23 mouse cellular contexts compared by ENCODE assay signal in genomic region chr14:21729031-21729732, GRCm38 (mm10). TPM values are rescaled to one million over a fixed set of nuclear protein-coding genes. Genes with fewer than 3 reads are reported as not detected.
A peak's percentile ranks its signal among the peaks of the same experiment; 100 is the strongest.
DNase-seq lines count a peak whose midpoint lies in the region; TF ChIP-seq lines count a peak whose summit lies in the region.
"Had no signal": no experiment of that assay in that cellular context is flagged by ENCODE, and none has a peak within 500 bp of the region (broad histone marks: within the 10 kb centered on the region; RNA-seq: fewer than 3 reads in every experiment).

No protein-coding gene starts in this region.

- peak overlapping the region; percentile 74 for H3K27ac ChIP-seq in left cerebral cortex, adult 2 months
- H3K27ac ChIP-seq in cortical plate, adult 2 months (ENCODE audit: insufficient read depth, low read length), result peak overlapping the region; percentile 86
- H3K27ac ChIP-seq: embryonic facial prominence, embryonic 13.5 days had no signal

- TF ChIP-seq CTCF in left cerebral cortex, adult 2 months (IDR thresholded peaks at IDR 0.05), result no peak
- TF ChIP-seq CTCF in cortical plate, adult 2 months (IDR thresholded peaks at IDR 0.05; ENCODE audit: extremely low read depth, insufficient read depth, low read length), result no peak

- no peak for TF ChIP-seq POLR2A in cortical plate, adult 2 months (IDR thresholded peaks at IDR 0.05; ENCODE audit: extremely low read depth, insufficient read depth, low read length)

- DNase-seq in gastrocnemius, adult 8-10 months (ENCODE audit: low spot score in 2 of 2), result peak; percentile 63 to 71
- DNase-seq in gastrocnemius, postnatal 10 days, result no peak
- DNase-seq in left cerebral cortex, adult 2 months (ENCODE audit: extremely low spot score in 1 of 2, low spot score in 2 of 2), result no peak
- no peak for DNase-seq in left cerebral cortex, adult 11 months (ENCODE audit: low spot score)
- peak; percentile 72 for DNase-seq in skeletal muscle tissue, adult 2 months (ENCODE audit: low read depth, low spot score)
- DNase-seq in thymus, postnatal 0 days (ENCODE audit: low spot score), result no peak
- DNase-seq: adrenal gland, postnatal 25 days; cerebellum, adult 2 months; heart, postnatal 36 days; kidney, adult 18-20 months; kidney, postnatal 14 days; lung, adult 2 months; lung, postnatal 36 days; thymus, adult 18-20 months had no signal

- H3K4me3 ChIP-seq in left cerebral cortex, adult 2 months, result no peak overlapping the region
- no peak overlapping the region for H3K4me3 ChIP-seq in cortical plate, adult 2 months (ENCODE audit: insufficient read depth, low read length)
- H3K4me3 ChIP-seq: embryonic facial prominence, embryonic 13.5 days had no signal

- 0 out of 2 replicates have a peak, but pooled peaks cover 2% of the 10 kb centered on the region for H3K4me1 ChIP-seq in cortical plate, adult 2 months (ENCODE audit: control insufficient read depth, insufficient read depth, low read length)
- H3K4me1 ChIP-seq: embryonic facial prominence, embryonic 13.5 days had no signal

- intact Hi-C loops in left cerebral cortex, adult 2 months (cut with DNase I), result no loop called here

RNA-seq across cellular contexts. Expression of gene Dupd1, which starts 14.8 kb away (rescaled TPM):
- total RNA-seq in gastrocnemius, adult 8-10 months (2022), result 10 to 100 TPM; 23.7 to 47.1 (median 35.0) TPM
- total RNA-seq in gastrocnemius, postnatal 10 days (2021), result 10 to 100 TPM; 58.3 to 74.2 TPM
- total RNA-seq in left cerebral cortex, adult 2 months (2021), result not detected
- 0.08 and 0.17 TPM in 2 replicates for polyA plus RNA-seq in cortical plate, adult 2 months (2012; rRNA removed)
- 0.12 and 0.18 TPM in 2 replicates for polyA plus RNA-seq in thymus, postnatal 0 days (2015; fragmentation: Nextera tagmentation; extraction: Ambion mirVana)
- total RNA-seq: common myeloid progenitor, adult 5-6 weeks; ES-E14; heart, postnatal 36 days; liver, adult 2 months had no signal
- polyA plus RNA-seq: cerebellum, adult 2 months; hindbrain, embryonic 16.5 days; liver, adult 2 months; urinary bladder, adult 2 months had no signal

RNA-seq across cellular contexts. Expression of gene Samd8, which starts 21.1 kb away (rescaled TPM):
- total RNA-seq in gastrocnemius, adult 8-10 months (2022), result 10 to 100 TPM; 67.9 to 82.1 (median 78.9) TPM
- 10 to 100 TPM; 23.9 to 25.1 TPM for total RNA-seq in gastrocnemius, postnatal 10 days (2021)
- total RNA-seq in left cerebral cortex, adult 2 months (2021), result 10 to 100 TPM; 75.1 to 79.7 TPM
- 32.8 and 36.1 TPM in 2 replicates for polyA plus RNA-seq in cortical plate, adult 2 months (2012; rRNA removed)
- 6.6 and 7.2 TPM in 2 replicates for polyA plus RNA-seq in thymus, postnatal 0 days (2015; fragmentation: Nextera tagmentation; extraction: Ambion mirVana)

RNA-seq across cellular contexts. Expression of gene Dusp13, which starts 21.8 kb away (rescaled TPM):
- 100 to 1,000 TPM; 220 to 268 (median 238) TPM for total RNA-seq in gastrocnemius, adult 8-10 months (2022)
- 10 to 100 TPM; 19.4 to 21.1 TPM for total RNA-seq in gastrocnemius, postnatal 10 days (2021)
- total RNA-seq in left cerebral cortex, adult 2 months (2021), result not detected
- 1.5 and 1.9 TPM in 2 replicates for polyA plus RNA-seq in cortical plate, adult 2 months (2012; rRNA removed)
- polyA plus RNA-seq in thymus, postnatal 0 days (2015; fragmentation: Nextera tagmentation; extraction: Ambion mirVana), result 0.42 TPM in 1 of 2 replicates, not detected in the other
- total RNA-seq: adrenal gland, postnatal 25 days; common myeloid progenitor, adult 5-6 weeks; liver, adult 2 months; midbrain, postnatal 0 days had no signal
- polyA plus RNA-seq: forebrain, embryonic 16.5 days; hindbrain, embryonic 16.5 days; midbrain, postnatal 0 days had no signal

Comparison
In these comparisons a context has a peak if more than half of its experiments do, and no peak if none do; other contexts are left out.
1. DNase-seq: peak in gastrocnemius, adult 8-10 months (2 of 2) and skeletal muscle tissue, adult 2 months (single experiment); none in gastrocnemius, postnatal 10 days (single experiment), left cerebral cortex, adult 2 months (0 of 2), left cerebral cortex, adult 11 months (single experiment) and thymus, postnatal 0 days (single experiment).
2. RNA of gene Dupd1, which starts 14.8 kb away (total RNA-seq): 58.3 to 74.2 TPM in gastrocnemius, postnatal 10 days and 23.7 to 47.1 TPM in gastrocnemius, adult 8-10 months; not detected in left cerebral cortex, adult 2 months; every median in the first group is over 10 times any median in the second.
3. RNA of gene Dusp13, which starts 21.8 kb away (total RNA-seq): 220 to 268 TPM in gastrocnemius, adult 8-10 months and 19.4 to 21.1 TPM in gastrocnemius, postnatal 10 days; not detected in left cerebral cortex, adult 2 months; every median in the first group is over 10 times any median in the second.